28 mouse cellular contexts compared by ENCODE assay signal in the genomic region with DNA sequence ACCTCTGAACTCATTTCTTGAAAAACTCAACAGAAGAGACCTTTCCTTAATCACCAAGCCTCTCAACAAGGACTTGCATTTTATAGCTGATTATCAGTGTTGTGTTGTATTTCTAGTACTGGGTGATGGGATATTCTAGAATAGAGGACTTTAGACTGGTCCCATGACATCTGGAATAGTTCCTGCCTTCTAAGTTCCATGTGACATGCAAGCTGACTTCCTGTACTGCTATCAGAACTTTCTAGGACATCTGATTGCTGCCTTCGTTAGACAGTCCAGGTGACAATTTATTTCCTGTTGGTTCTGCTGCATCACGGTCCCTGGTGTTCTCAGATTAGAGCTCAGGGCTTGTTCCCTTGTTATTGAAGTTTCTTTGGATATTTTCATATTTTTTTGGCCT.
"Had no signal": no experiment of that assay in that cellular context is flagged by ENCODE, and none has a peak within 500 bp of the region (broad histone marks: within the 10 kb centered on the region; RNA-seq: fewer than 3 reads in every experiment).

No protein-coding gene starts in this region.

- H3K27ac ChIP-seq: embryonic facial prominence, embryonic 10.5 days; embryonic facial prominence, embryonic 12.5 days; embryonic facial prominence, embryonic 13.5 days; embryonic facial prominence, embryonic 15.5 days; forebrain, embryonic 10.5 days; forebrain, embryonic 12.5 days; forebrain, embryonic 13.5 days; forebrain, embryonic 15.5 days; gastrocnemius, adult 2 months; heart, adult 2 months had no signal

- H3K9ac ChIP-seq: embryonic facial prominence, embryonic 12.5 days; embryonic facial prominence, embryonic 13.5 days; embryonic facial prominence, embryonic 15.5 days; forebrain, embryonic 12.5 days; forebrain, embryonic 13.5 days; forebrain, embryonic 15.5 days; forebrain, postnatal 0 days had no signal

- H3K4me1 ChIP-seq: forebrain, embryonic 15.5 days had no signal

- H3K4me3 ChIP-seq: embryonic facial prominence, embryonic 10.5 days; embryonic facial prominence, embryonic 12.5 days; embryonic facial prominence, embryonic 13.5 days; embryonic facial prominence, embryonic 15.5 days; erythroblast, embryonic 14.5 days; forebrain, embryonic 10.5 days; forebrain, embryonic 12.5 days; forebrain, embryonic 13.5 days; forebrain, embryonic 15.5 days; gastrocnemius, adult 2 months; heart, adult 2 months had no signal

- H3K27me3 ChIP-seq: embryonic facial prominence, embryonic 12.5 days; embryonic facial prominence, embryonic 13.5 days; embryonic facial prominence, embryonic 15.5 days; forebrain, embryonic 12.5 days; forebrain, embryonic 13.5 days; forebrain, embryonic 15.5 days had no signal

- ATAC-seq: forebrain, embryonic 13.5 days; forebrain, embryonic 14.5 days; forebrain, embryonic 15.5 days; forebrain, embryonic 16.5 days; forebrain, postnatal 0 days had no signal

- H3K4me2 ChIP-seq: embryonic facial prominence, embryonic 12.5 days; embryonic facial prominence, embryonic 13.5 days; embryonic facial prominence, embryonic 15.5 days; forebrain, embryonic 12.5 days; forebrain, embryonic 13.5 days; forebrain, embryonic 15.5 days had no signal

- H3K9me3 ChIP-seq: embryonic facial prominence, embryonic 10.5 days; embryonic facial prominence, embryonic 12.5 days; embryonic facial prominence, embryonic 13.5 days; embryonic facial prominence, embryonic 15.5 days; forebrain, embryonic 10.5 days; forebrain, embryonic 12.5 days; forebrain, embryonic 13.5 days; forebrain, embryonic 15.5 days had no signal

- DNase-seq: cerebellum, adult 8-10 months; cerebellum, adult 9-10 months; cerebellum, adult 9-11 months; cerebellum, postnatal 10 days; cerebellum, postnatal 14 days; cerebellum, postnatal 25 days; cerebellum, postnatal 36 days; embryo, embryonic 11 days; forebrain, postnatal 0 days; gastrocnemius, adult 2 months; gastrocnemius, postnatal 10 days; gastrocnemius, postnatal 14 days; gastrocnemius, postnatal 25 days; gastrocnemius, postnatal 36 days; heart, adult 11 months; heart, adult 18-20 months; heart, adult 2 months had no signal

- H3K36me3 ChIP-seq: embryonic facial prominence, embryonic 10.5 days; embryonic facial prominence, embryonic 12.5 days; embryonic facial prominence, embryonic 13.5 days; embryonic facial prominence, embryonic 15.5 days; forebrain, embryonic 10.5 days; forebrain, embryonic 12.5 days; forebrain, embryonic 15.5 days had no signal
